Mouse (Mus musculus) hindbrain, postnatal 0 days (tissue): ENCODE measurements around the gene 4833423E24Rik. TPM values are rescaled to one million over a fixed set of nuclear protein-coding genes. Genes with fewer than 3 reads are reported as not detected.

Source experiments
- ATAC-seq: fragments of 200-750 bp; cut with Nextera tagmentation; 2 replicates; pipeline ENCODE4 v1.8.0; 2017; ENCODE audit warnings: mild to moderate bottlenecking, moderate TSS enrichment, moderate library complexity
- DNase-seq: peaks from one replicate; pipeline ENCODE4 v3.0.0-alpha.2; 2015; ENCODE audit warnings: low spot score
- H3K27ac ChIP-seq: fragments of 300-500 bp; sonication (generic); 2 replicates; pipeline ENCODE4 v1.5.1; 2014; ENCODE audit warnings: mild to moderate bottlenecking
- H3K27me3 ChIP-seq: fragments of 300-500 bp; sonication (generic); 2 replicates; pipeline ENCODE4 v1.6.1; 2014; ENCODE audit warnings: low read length, mixed read lengths; ENCODE audit not compliant: insufficient read depth
- H3K36me3 ChIP-seq: fragments of 300-500 bp; sonication (generic); 2 replicates; pipeline ENCODE4 v1.6.1; 2014; ENCODE audit warnings: low read length, mixed read lengths; ENCODE audit not compliant: insufficient read depth
- H3K4me1 ChIP-seq: fragments of 300-500 bp; sonication (generic); 2 replicates; pipeline ENCODE4 v1.6.1; 2014; ENCODE audit warnings: antibody characterized with exemption, low read length, mixed read lengths; ENCODE audit not compliant: insufficient read depth
- H3K4me2 ChIP-seq: fragments of 300-500 bp; sonication (generic); 2 replicates; pipeline ENCODE4 v1.6.1; 2014; ENCODE audit warnings: low read depth, mild to moderate bottlenecking, low read length, moderate library complexity, mixed read lengths
- H3K4me3 ChIP-seq: fragments of 300-500 bp; sonication (generic); 2 replicates; pipeline ENCODE4 v1.5.1; 2014; ENCODE audit warnings: low read length
- H3K9ac ChIP-seq: fragments of 300-500 bp; sonication (generic); replicated peaks from 2 replicates; pipeline ENCODE4 v1.6.1; 2014; ENCODE audit warnings: mild to moderate bottlenecking, low read length, moderate library complexity, mixed read lengths
- H3K9me3 ChIP-seq: fragments of 300-500 bp; sonication (generic); 2 replicates; pipeline ENCODE4 v1.6.1; 2016; ENCODE audit warnings: low read length, mixed read lengths
- CTCF ChIP-seq: IDR thresholded peaks from 2 replicates; pipeline ENCODE4 v1.5.1; 2016; ENCODE audit warnings: antibody characterized with exemption, control low read depth, low read depth
- WGBS: fragments of 180-500 bp; shearing (Covaris S2); extraction: QIAGEN DNeasy Blood & Tissue Kit; methylation state at CpG from one replicate; pipeline ENCODE4 v1.1.7; 2014; 5-methylcytosine and 5-hydroxymethylcytosine counted together
- polyA plus RNA-seq: library from polyadenylated mRNA; unstranded; fragments of >200 nt; fragmentation: Nextera tagmentation; extraction: Ambion mirVana; gene quantifications from 2 replicates; pipeline ENCODE4 v1.2.1, GENCODE M21; 2015
- total RNA-seq: library from RNA; depleted of rRNA; stranded (reverse); fragments of >200 nt; gene quantifications from 2 replicates; pipeline ENCODE4 v1.2.3, GENCODE M21; 2014; rRNA removed

The 4833423E24Rik gene
- total and polyA plus RNA-seq, 2 experiments from 2014 or later: 0.23 TPM; not detected in 1

GRCm38 (mm10) chr2:85518292-85518691 is 532 bp downstream of the 4833423E24Rik start:
- Histone ChIP-seq H3K9ac (no peak overlapping the region), H3K4me2 (no peak overlapping the region), H3K36me3 (no peaks in the 10 kb centered on the region), H3K4me3 (no peak overlapping the region), H3K9me3 (no peaks in the 10 kb centered on the region), H3K27me3 (no peaks in the 10 kb centered on the region), H3K27ac (no peak overlapping the region), H3K4me1 (no peaks in the 10 kb centered on the region)
- 72% methylated on average over 8 of the region's 10 CpGs for WGBS
- no peak for ATAC-seq
- no peak for DNase-seq
- no peak for TF ChIP-seq CTCF

- Histone ChIP-seq H3K27me3 (no peaks in the 10 kb centered on the region), H3K27ac (no peak overlapping the region), H3K36me3 (no peaks in the 10 kb centered on the region), H3K4me2 (no peak overlapping the region), H3K4me3 (no peak overlapping the region), H3K9ac (no peak overlapping the region), H3K9me3 (no peaks in the 10 kb centered on the region), H3K4me1 (no peaks in the 10 kb centered on the region)
- DNase-seq (no peak), ATAC-seq (no peak)
- 86% methylated on average over 3 of the region's 3 CpGs for WGBS
- no peak for TF ChIP-seq CTCF
Observed at GRCm38 (mm10) chr2:85510376-85510775, 8.4 kb downstream of the 4833423E24Rik start.

GRCm38 (mm10) chr2:85490396-85490795 is 28.4 kb downstream of the 4833423E24Rik start:
- no peaks in the 10 kb centered on the region for H3K9me3 ChIP-seq
- no peaks in the 10 kb centered on the region for H3K27me3 ChIP-seq
- no peaks in the 10 kb centered on the region for H3K4me1 ChIP-seq
- WGBS: 70% methylated on average over 5 of the region's 5 CpGs
- H3K4me2 ChIP-seq: no peak overlapping the region
- no peaks in the 10 kb centered on the region for H3K36me3 ChIP-seq
- no peak for TF ChIP-seq CTCF
- ATAC-seq: no peak
- H3K27ac ChIP-seq: no peak overlapping the region
- no peak overlapping the region for H3K9ac ChIP-seq
- no peak for DNase-seq
- no peak overlapping the region for H3K4me3 ChIP-seq

- no peak for TF ChIP-seq CTCF
- Histone ChIP-seq H3K9ac (no peak overlapping the region), H3K4me3 (no peak overlapping the region), H3K27ac (no peak overlapping the region), H3K36me3 (no peaks in the 10 kb centered on the region), H3K27me3 (no peaks in the 10 kb centered on the region), H3K4me1 (no peaks in the 10 kb centered on the region), H3K4me2 (no peak overlapping the region), H3K9me3 (no peaks in the 10 kb centered on the region)
- ATAC-seq: no peak
- 77% methylated on average over 3 of the region's 3 CpGs for WGBS
- no peak for DNase-seq
Observed at GRCm38 (mm10) chr2:85466801-85467325, 52.0 kb downstream of the 4833423E24Rik start.

GRCm38 (mm10) chr2:85443539-85443938 is 75.3 kb downstream of the 4833423E24Rik start, which contains the start of gene Olfr995:
Gene Olfr995 (minus strand): TSS chr2:85443639.
- TF ChIP-seq CTCF: no peak
- DNase-seq: no peak
- Histone ChIP-seq H3K27me3 (no peaks in the 10 kb centered on the region), H3K27ac (no peak within 1 kb of the TSS), H3K4me3 (no peak within 1 kb of the TSS), H3K9ac (no peak within 1 kb of the TSS), H3K36me3 (no peaks in the 10 kb centered on the region), H3K4me2 (no peak within 1 kb of the TSS), H3K4me1 (no peaks in the 10 kb centered on the region), H3K9me3 (no peaks in the 10 kb centered on the region)
- WGBS: 24% methylated on average over 1 of the region's 1 CpGs
- ATAC-seq: no peak

GRCm38 (mm10) chr2:85442546-85442945 is 76.3 kb downstream of the 4833423E24Rik start:
- H3K4me1 ChIP-seq: no peaks in the 10 kb centered on the region
- H3K4me2 ChIP-seq: no peak overlapping the region
- ATAC-seq: no peak
- no peaks in the 10 kb centered on the region for H3K9me3 ChIP-seq
- no peaks in the 10 kb centered on the region for H3K27me3 ChIP-seq
- no peak overlapping the region for H3K27ac ChIP-seq
- no peak for DNase-seq
- TF ChIP-seq CTCF: no peak
- no peaks in the 10 kb centered on the region for H3K36me3 ChIP-seq
- H3K4me3 ChIP-seq: no peak overlapping the region
- H3K9ac ChIP-seq: no peak overlapping the region

GRCm38 (mm10) chr2:85436351-85436750 is 82.5 kb downstream of the 4833423E24Rik start, which contains the start of gene Olfr994:
Gene Olfr994 (minus strand): TSS chr2:85436451.
- Histone ChIP-seq H3K9ac (no peak within 1 kb of the TSS), H3K4me1 (no peaks in the 10 kb centered on the region), H3K9me3 (no peaks in the 10 kb centered on the region), H3K27ac (no peak within 1 kb of the TSS), H3K4me2 (no peak within 1 kb of the TSS), H3K27me3 (no peaks in the 10 kb centered on the region), H3K36me3 (no peaks in the 10 kb centered on the region), H3K4me3 (no peak within 1 kb of the TSS)
- DNase-seq (no peak), ATAC-seq (no peak)
- over 99% methylated on average over 3 of the region's 3 CpGs for WGBS
- no peak for TF ChIP-seq CTCF

Other genes with a start within 250 kb of the 4833423E24Rik start
- gene Olfr987, start 179.7 kb downstream of the 4833423E24Rik start, total RNA-seq: not detected in 2 replicates
- gene Olfr987, start 179.7 kb downstream of the 4833423E24Rik start, polyA plus RNA-seq: not detected in 2 replicates
- gene Olfr988, start 155.8 kb downstream of the 4833423E24Rik start, total RNA-seq: not detected in 2 replicates
- gene Olfr988, start 155.8 kb downstream of the 4833423E24Rik start, polyA plus RNA-seq: not detected in 2 replicates
- not detected in 2 replicates for gene Olfr992, start 109.6 kb downstream of the 4833423E24Rik start, total RNA-seq
- gene Olfr992, start 109.6 kb downstream of the 4833423E24Rik start, polyA plus RNA-seq: not detected in 2 replicates
- gene Olfr993, start 104.1 kb downstream of the 4833423E24Rik start, total RNA-seq: not detected in 2 replicates
- gene Olfr993, start 104.1 kb downstream of the 4833423E24Rik start, polyA plus RNA-seq: not detected in 2 replicates
- not detected in 2 replicates for gene Olfr994, start 82.6 kb downstream of the 4833423E24Rik start, total RNA-seq
- gene Olfr994, start 82.6 kb downstream of the 4833423E24Rik start, polyA plus RNA-seq: not detected in 2 replicates
- not detected in 2 replicates for gene Olfr995, start 75.4 kb downstream of the 4833423E24Rik start, total RNA-seq
- gene Olfr995, start 75.4 kb downstream of the 4833423E24Rik start, polyA plus RNA-seq: not detected in 2 replicates
- gene Olfr996, start 60.2 kb upstream of the 4833423E24Rik start, total RNA-seq: not detected in 2 replicates
- gene Olfr996, start 60.2 kb upstream of the 4833423E24Rik start, polyA plus RNA-seq: not detected in 2 replicates
- not detected in 2 replicates for gene Olfr998, start 69.9 kb upstream of the 4833423E24Rik start, total RNA-seq
- not detected in 2 replicates for gene Olfr998, start 69.9 kb upstream of the 4833423E24Rik start, polyA plus RNA-seq
- gene Olfr1000, start 92.9 kb upstream of the 4833423E24Rik start, total RNA-seq: not detected in 2 replicates
- not detected in 2 replicates for gene Olfr1000, start 92.9 kb upstream of the 4833423E24Rik start, polyA plus RNA-seq
- gene Olfr1002, start 131.7 kb upstream of the 4833423E24Rik start, total RNA-seq: not detected in 2 replicates
- not detected in 2 replicates for gene Olfr1002, start 131.7 kb upstream of the 4833423E24Rik start, polyA plus RNA-seq
- not detected in 2 replicates for gene Olfr154, start 145.4 kb upstream of the 4833423E24Rik start, total RNA-seq
- not detected in 2 replicates for gene Olfr154, start 145.4 kb upstream of the 4833423E24Rik start, polyA plus RNA-seq
- gene Olfr1006, start 159.7 kb upstream of the 4833423E24Rik start, total RNA-seq: not detected in 2 replicates
- gene Olfr1006, start 159.7 kb upstream of the 4833423E24Rik start, polyA plus RNA-seq: not detected in 2 replicates
- gene Olfr1008, start 170.4 kb upstream of the 4833423E24Rik start, total RNA-seq: not detected in 2 replicates
- gene Olfr1008, start 170.4 kb upstream of the 4833423E24Rik start, polyA plus RNA-seq: not detected in 2 replicates
- gene Olfr1009, start 196.4 kb upstream of the 4833423E24Rik start, total RNA-seq: not detected in 2 replicates
- gene Olfr1009, start 196.4 kb upstream of the 4833423E24Rik start, polyA plus RNA-seq: not detected in 2 replicates
- gene Olfr1012, start 243.7 kb upstream of the 4833423E24Rik start, total RNA-seq: not detected in 2 replicates
- gene Olfr1012, start 243.7 kb upstream of the 4833423E24Rik start, polyA plus RNA-seq: not detected in 2 replicates
- not detected in 2 replicates for gene Olfr1013, start 248.1 kb upstream of the 4833423E24Rik start, total RNA-seq
- not detected in 2 replicates for gene Olfr1013, start 248.1 kb upstream of the 4833423E24Rik start, polyA plus RNA-seq